Mouse (Mus musculus) retina, postnatal 7 days (tissue): ENCODE measurements around the gene Gm13285.
A peak's percentile ranks its signal among the peaks of the same experiment; 100 is the strongest.
"Not testable (repeated sequence)": the region's sequence is repeated elsewhere in the genome, so short reads cannot be mapped to it uniquely, and the experiment has no call there.

ENCODE experiments used
- DNase-seq: peaks from one replicate; pipeline ENCODE4 v3.0.0-alpha.2; 2012; ENCODE audit warnings: low read depth, low spot score

Gene Gm13285

DNA sequence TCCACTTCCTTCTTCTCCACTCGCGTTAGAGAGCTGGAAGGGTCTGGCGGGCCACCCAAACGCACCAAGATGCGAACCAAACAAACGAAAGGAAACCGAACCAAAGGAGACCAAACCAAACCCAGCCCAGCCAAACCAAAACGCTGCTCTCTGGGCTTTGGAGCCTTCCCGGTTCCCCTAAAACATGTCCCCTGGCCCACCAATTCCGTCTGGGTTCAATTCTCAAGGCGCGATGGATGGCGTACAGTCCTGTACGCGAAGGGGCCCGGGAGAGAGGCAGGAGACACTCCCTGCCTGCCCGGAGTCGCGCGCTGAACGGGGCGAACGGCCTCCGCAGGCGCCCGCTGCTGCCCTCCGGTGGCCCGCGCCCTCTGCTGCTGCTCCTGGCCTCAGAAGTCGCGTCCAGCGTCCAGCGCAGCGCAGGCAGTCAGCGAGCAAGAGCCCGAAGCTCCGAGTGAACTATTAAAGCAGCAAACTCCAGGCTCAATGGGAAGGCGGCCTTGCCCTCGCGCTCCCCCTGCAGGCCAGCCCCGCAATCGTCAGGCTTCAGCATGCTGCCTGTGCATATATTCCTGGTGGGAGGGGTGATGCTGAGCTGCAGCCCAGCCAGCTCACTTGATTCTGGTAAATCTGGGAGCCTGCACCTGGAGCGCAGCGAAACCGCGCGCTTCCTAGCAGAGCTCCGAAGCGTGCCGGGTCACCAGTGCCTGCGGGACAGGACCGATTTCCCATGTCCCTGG, 5.4 kb upstream of the Gm13285 start, which contains the start of gene Gm13275:
Gene Gm13275 (plus strand): TSS at position 552 of the 740 bp plus-strand sequence.
- DNase-seq, result not testable (repeated sequence)

DNA sequence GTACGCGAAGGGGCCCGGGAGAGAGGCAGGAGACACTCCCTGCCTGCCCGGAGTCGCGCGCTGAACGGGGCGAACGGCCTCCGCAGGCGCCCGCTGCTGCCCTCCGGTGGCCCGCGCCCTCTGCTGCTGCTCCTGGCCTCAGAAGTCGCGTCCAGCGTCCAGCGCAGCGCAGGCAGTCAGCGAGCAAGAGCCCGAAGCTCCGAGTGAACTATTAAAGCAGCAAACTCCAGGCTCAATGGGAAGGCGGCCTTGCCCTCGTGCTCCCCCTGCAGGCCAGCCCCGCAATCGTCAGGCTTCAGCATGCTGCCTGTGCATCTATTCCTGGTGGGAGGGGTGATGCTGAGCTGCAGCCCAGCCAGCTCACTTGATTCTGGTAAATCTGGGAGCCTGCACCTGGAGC, 2.4 kb upstream of the Gm13285 start, which contains the start of gene Gm13279:
Gene Gm13279 (plus strand): TSS at position 301 of the 400 bp plus-strand sequence.
- DNase-seq, result not testable (repeated sequence)

- DNase-seq, result not testable (repeated sequence)
Measured at GRCm38 (mm10) chr4:88802954-88803353, 3.5 kb downstream of the Gm13285 start, which contains the start of gene Gm13287. Gm13287 (plus strand) TSS chr4:88803254.

DNA sequence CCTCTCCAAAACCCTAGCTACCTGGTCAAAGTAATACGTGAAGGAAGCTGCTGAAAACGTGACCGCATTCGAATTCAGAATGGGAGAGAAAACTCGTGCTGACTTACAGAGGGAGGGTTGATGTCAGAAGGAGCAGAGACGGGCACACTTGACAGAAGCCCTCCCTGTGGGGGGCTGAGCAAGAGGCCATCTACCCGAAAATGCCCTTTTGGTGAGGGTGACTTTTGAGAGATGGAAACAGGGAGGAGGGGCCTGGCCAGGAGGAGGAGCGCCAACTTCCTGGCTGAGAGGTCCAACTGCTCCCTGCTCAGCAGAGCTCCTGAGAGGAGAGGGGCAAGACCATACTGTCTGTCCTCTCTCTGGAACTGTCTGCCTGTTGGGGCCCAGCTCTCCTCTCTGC, 5.8 kb downstream of the Gm13285 start, which contains the start of gene Gm13288:
Gene Gm13288 (plus strand): TSS at position 301 of the 400 bp plus-strand sequence.
- DNase-seq, result not testable (repeated sequence)

DNA sequence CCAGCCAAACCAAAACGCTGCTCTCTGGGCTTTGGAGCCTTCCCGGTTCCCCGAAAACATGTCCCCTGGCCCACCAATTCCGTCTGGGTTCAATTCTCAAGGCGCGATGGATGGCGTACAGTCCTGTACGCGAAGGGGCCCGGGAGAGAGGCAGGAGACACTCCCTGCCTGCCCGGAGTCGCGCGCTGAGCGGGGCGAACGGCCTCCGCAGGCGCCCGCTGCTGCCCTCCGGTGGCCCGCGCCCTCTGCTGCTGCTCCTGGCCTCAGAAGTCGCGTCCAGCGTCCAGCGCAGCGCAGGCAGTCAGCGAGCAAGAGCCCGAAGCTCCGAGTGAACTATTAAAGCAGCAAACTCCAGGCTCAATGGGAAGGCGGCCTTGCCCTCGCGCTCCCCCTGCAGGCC, 6.3 kb downstream of the Gm13285 start:
- not testable (repeated sequence) for DNase-seq

DNA sequence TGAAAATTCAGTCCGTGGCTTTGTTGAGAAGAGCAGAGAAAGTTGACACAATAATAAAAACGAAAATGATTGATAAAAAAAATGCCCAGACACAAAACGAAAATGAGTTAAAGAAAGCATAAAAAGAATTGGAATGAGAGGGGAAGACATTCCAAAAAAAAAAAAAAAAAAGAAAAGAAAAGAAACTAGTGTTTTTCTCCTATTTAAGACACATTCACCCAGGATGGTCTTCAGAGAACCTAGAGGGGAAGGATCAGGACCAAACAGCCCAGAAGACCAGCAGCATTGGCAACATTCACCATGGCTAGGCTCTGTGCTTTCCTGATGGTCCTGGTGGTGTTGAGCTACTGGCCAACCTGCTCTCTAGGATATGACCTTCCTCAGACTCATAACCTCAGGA, 16.5 kb downstream of the Gm13285 start, which contains the start of gene Ifna7:
Gene Ifna7 (plus strand): TSS at position 301 of the 400 bp plus-strand sequence.
- DNase-seq, result no peak

DNA sequence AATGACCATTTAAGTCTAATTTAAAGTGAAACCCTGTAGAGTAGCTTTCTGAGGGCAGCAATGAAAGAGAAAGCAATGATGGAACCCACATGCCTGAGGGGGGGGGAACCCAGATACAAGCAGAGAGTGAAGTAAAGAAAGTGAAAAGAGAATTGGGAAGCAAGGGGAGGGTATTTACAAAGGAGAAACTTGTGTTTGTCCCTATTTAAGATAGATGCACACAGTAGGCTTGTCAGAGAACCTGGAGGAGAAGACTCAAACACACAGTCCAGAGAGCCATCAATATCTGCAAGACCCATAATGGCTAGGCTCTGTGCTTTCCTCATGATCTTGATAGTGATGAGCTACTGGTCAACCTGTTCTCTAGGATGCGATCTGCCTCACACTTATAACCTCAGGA, 20.2 kb downstream of the Gm13285 start, which contains the start of gene Ifna11:
Gene Ifna11 (plus strand): TSS at position 301 of the 400 bp plus-strand sequence.
- no peak for DNase-seq

GRCm38 (mm10) chr4:88822995-88823394, 23.5 kb downstream of the Gm13285 start:
- DNase-seq, result peak; percentile 4

GRCm38 (mm10) chr4:88827116-88827515, 27.7 kb downstream of the Gm13285 start, which contains the start of gene Ifna6:
Ifna6 (plus strand) TSS chr4:88827416.
- not testable (repeated sequence) for DNase-seq

DNA sequence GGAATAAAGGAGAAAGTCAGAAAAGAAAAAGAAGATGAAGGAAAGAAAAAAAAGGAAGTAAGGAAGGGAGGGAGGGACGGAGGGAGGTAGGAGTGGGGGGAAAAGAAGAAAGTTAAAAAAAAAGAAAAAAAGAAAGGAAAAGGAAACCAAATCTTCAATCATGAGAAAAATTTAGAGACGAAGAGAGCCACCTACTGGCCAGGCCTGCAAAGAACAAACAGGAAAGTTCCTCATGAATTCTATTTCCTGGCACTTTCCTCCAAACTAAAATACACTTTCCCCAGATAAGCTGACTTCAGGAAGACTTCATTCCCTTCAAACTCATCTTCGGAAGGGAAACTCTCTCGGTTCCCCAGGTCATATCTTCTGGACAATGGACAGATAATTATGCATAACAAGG, 31.1 kb downstream of the Gm13285 start:
- no peak for DNase-seq

DNA sequence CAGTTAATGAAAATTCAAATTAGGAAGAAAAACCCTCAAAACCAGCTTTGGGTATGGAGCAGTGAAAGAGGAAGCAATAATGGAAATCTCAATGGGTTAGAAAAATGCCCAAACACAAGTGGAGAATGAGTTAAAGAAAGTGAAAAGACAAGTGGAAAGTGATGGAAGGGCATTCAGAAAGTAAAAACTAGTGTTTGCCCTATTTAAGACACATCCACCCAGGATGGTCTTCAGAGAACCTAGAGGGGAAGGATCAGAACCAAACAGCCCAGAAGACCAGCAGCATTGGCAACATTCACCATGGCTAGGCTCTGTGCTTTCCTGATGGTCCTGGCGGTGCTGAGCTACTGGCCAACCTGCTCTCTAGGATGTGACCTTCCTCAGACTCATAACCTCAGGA, 35.8 kb downstream of the Gm13285 start, which contains the start of gene Ifna5:
Gene Ifna5 (plus strand): TSS at position 301 of the 400 bp plus-strand sequence.
- not testable (repeated sequence) for DNase-seq

GRCm38 (mm10) chr4:88838828-88839227, 39.4 kb downstream of the Gm13285 start:
- no peak for DNase-seq

DNA sequence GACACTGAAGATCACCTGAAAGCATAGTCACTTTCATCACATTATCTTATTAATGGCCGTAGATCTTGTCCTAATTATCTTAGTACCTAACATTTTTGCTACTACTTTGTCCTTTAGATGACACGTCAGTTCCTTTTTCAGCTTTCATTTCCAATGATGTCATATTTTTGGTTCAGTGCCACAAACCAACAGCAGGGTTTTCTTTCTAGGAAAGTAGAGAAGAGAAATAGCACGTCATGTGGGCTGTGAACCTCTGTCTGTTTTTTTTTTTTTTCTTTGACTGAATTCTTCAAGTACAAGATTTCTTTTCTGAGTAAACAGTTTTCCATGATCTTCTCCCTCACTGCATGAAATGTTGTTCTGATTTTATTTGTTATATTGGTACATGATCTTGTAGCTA, 40.6 kb downstream of the Gm13285 start:
- DNase-seq, result no peak

DNA sequence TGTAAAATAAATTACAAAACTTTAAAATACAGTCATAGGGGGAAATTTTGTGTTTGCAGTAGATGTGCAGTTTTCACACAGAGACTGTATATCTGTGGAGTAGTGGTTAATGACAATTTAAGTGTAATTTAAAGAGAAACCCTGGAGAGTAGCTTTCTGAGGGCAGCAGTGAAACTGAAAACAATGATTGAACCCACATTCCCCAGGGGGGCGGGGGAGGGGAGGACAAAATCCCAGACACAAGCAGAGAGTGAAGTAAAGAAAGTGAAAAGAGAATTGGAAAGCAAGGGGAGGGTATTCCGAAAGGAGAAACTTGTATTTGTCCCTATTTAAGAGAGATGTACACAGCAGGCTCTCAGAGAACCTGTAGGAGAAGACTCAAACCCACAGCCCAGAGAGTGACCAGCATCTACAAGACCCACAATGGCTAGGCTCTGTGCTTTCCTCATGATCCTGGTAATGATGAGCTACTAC, 42.0 kb downstream of the Gm13285 start, which contains the start of gene Ifna4:
Gene Ifna4 (plus strand): TSS at position 424 of the 474 bp plus-strand sequence.
- DNase-seq, result no peak

GRCm38 (mm10) chr4:88845334-88845733, 45.9 kb downstream of the Gm13285 start:
- DNase-seq, result no peak

GRCm38 (mm10) chr4:88849698-88850097, 50.2 kb downstream of the Gm13285 start, which contains the start of gene Ifna1:
Ifna1 (plus strand) TSS chr4:88850087.
- no peak for DNase-seq
